Mouse (Mus musculus) naive thymus-derived CD4-positive, alpha-beta T cell, adult 5 months (primary cell): ENCODE data around the gene Gm17521. TPM values are rescaled to one million over a fixed set of nuclear protein-coding genes. Genes with fewer than 3 reads are reported as not detected.

Experiments used
- polyA plus RNA-seq: library from polyadenylated mRNA; unstranded; fragments of 100-300 nt; shearing (Covaris generic); gene quantifications from one replicate; pipeline ENCODE4 v1.2.1, GENCODE M21; 2017

Gene Gm17521
- polyA plus RNA-seq, result not detected

DNA sequence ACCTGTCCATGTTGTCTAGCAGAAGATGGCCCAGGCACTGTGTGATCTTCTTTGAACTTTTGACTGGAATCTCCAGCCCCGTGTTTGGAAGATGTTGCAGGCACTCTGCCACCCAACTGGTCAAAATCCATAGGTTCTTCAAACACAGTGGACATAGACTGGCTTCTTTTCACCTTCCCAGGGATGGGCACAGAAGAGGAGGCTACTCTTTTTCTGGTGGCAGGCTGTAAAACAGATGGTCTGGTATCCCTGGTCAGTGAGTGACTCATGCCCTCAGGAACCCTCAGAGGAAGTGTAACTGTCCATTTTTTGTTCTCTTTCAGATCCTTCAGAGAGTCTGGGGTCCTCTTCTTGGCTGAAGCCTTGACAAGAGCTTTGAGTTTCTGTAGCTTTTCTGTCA, at the start of gene Gm17521:
Gm17521 (minus strand) TSS at position 101 of the 400 bp plus-strand sequence.

Other genes with a start within 250 kb of the Gm17521 start
- 1.5 TPM for gene Cldn34c1, start 73.8 kb upstream of the Gm17521 start, polyA plus RNA-seq
- not detected for gene Srsx, start 192.8 kb upstream of the Gm17521 start, polyA plus RNA-seq
- gene Gm17577, start 217.2 kb upstream of the Gm17521 start, polyA plus RNA-seq, result not detected